Mouse (Mus musculus) liver, adult 2 months (tissue): ENCODE data around the gene Tomm70a.

Experiments
- CTCF ChIP-seq: fragments of 200-500 bp; IDR thresholded peaks from 2 replicates; pipeline ENCODE4 v1.5.1; 2011; ENCODE audit warnings: low read depth, low read length, control low read depth
- POLR2A ChIP-seq: fragments of 200-500 bp; IDR thresholded peaks from 2 replicates; pipeline ENCODE4 v1.6.1; 2011; ENCODE audit warnings: low read length, control low read depth; ENCODE audit not compliant: insufficient read depth; ENCODE audit errors: extremely low read depth

GRCm38 (mm10) chr16:57130752-57131400 is 9.4 kb downstream of the Tomm70a start:
- TF ChIP-seq CTCF (no peak), POLR2A (no peak)
